ENCODE assay signal across 12 mouse cellular contexts in the genomic region with DNA sequence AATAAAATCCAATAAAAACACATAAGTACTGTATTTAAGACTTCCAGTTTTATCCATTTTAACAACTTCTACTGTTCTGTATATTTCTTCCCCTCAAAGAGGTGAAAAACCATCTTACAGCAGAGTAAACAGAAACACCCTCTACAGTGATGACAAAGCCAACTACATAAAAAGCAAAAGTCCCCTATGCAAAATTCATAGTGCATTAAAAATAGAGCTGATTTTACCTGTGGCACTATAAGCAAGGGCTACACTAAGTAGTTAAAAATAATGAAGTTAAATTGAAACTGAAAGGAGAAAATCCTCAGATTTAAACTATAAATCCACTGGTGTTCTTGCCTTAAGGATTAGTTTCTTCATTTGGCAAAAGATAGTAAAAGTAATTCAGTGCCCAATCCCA.
"Had no signal": no experiment of that assay in that cellular context is flagged by ENCODE, and none has a peak within 500 bp of the region (broad histone marks: within the 10 kb centered on the region; RNA-seq: fewer than 3 reads in every experiment).

No protein-coding gene starts in this region.

- H3K27ac ChIP-seq: limb, embryonic 12.5 days; midbrain, embryonic 12.5 days had no signal

- H3K9me3 ChIP-seq: limb, embryonic 12.5 days; midbrain, embryonic 12.5 days had no signal

- H3K4me3 ChIP-seq: limb, embryonic 12.5 days; midbrain, embryonic 12.5 days had no signal

- ATAC-seq: intestine, postnatal 0 days had no signal

- H3K9ac ChIP-seq: limb, embryonic 12.5 days; midbrain, embryonic 12.5 days had no signal

- DNase-seq: kidney, adult 8-10 months; kidney, postnatal 25 days; layer of hippocampus, adult 9-11 months; layer of hippocampus, postnatal 36 days; lung, adult 18-20 months; lung, postnatal 36 days; right cerebral cortex, postnatal 14 days; thymus, adult 18-20 months; thymus, postnatal 14 days had no signal

- H3K4me2 ChIP-seq: limb, embryonic 12.5 days; midbrain, embryonic 12.5 days had no signal

- H3K27me3 ChIP-seq: limb, embryonic 12.5 days; midbrain, embryonic 12.5 days had no signal
